10 mouse cellular contexts compared by ENCODE assay signal in the genomic region with DNA sequence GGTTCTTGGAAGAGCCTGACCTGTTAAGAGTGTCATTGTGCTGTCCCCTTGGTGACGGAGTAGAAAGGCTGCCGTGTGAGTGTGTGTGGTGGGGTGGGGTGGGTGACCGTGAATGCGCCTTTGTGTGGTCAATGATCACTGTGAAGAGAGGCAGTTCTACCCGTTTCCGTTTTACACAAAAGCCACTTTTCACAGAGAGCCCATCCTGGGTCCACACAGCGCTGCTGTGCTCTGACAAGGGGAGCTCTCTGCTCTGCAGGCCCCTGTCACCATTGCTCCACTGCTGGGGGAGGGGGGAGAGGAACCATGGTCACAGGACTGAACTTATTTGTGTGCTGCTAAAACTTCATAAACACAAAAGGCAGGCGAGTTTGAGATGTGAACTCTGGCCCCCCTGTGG. TPM values are rescaled to one million over a fixed set of nuclear protein-coding genes. Genes with fewer than 3 reads are reported as not detected.
DNase-seq lines count a peak whose midpoint lies in the region; ATAC-seq and TF ChIP-seq lines count a peak whose summit lies in the region.
"Had no signal": no experiment of that assay in that cellular context is flagged by ENCODE, and none has a peak within 500 bp of the region (broad histone marks: within the 10 kb centered on the region; RNA-seq: fewer than 3 reads in every experiment).

No protein-coding gene starts in this region.

- H3K9ac ChIP-seq in lung, embryonic 15.5 days = no peak overlapping the region
- H3K9ac ChIP-seq in hindbrain, postnatal 0 days (replicated peaks; ENCODE audit: low read length) = peak overlapping the region; percentile 28; the same call in 1 of the 2 replicates
- no peak overlapping the region for H3K9ac ChIP-seq in neural tube, embryonic 14.5 days (replicated peaks; ENCODE audit: low read depth, low read length)

- DNase-seq in lung, postnatal 14 days = no peak
- peak; percentile 46 for DNase-seq in hindbrain, postnatal 0 days (ENCODE audit: low spot score)
- DNase-seq in urinary bladder, postnatal 10 days (ENCODE audit: low spot score) = no peak
- DNase-seq in MN1 (ENCODE audit: low spot score) = no peak
- DNase-seq: kidney, adult 2 months; lung, postnatal 10 days had no signal

- no peaks in the 10 kb centered on the region for H3K27me3 ChIP-seq in erythroblast, embryonic 14.5 days (ENCODE audit: control insufficient read depth)
- H3K27me3 ChIP-seq in lung, embryonic 15.5 days = no peaks in the 10 kb centered on the region
- H3K27me3 ChIP-seq in hindbrain, postnatal 0 days (ENCODE audit: insufficient read depth, low read length) = no peaks in the 10 kb centered on the region
- peaks cover 2% of the 10 kb centered on the region; the same call in 1 of the 2 replicates for H3K27me3 ChIP-seq in neural tube, embryonic 14.5 days (ENCODE audit: control insufficient read depth, insufficient read depth, low read length)

- peaks cover 78% of the 10 kb centered on the region for H3K36me3 ChIP-seq in erythroblast, embryonic 14.5 days (ENCODE audit: control insufficient read depth)
- H3K36me3 ChIP-seq in lung, embryonic 15.5 days = peaks cover 13% of the 10 kb centered on the region
- peaks cover 14% of the 10 kb centered on the region for H3K36me3 ChIP-seq in hindbrain, postnatal 0 days (ENCODE audit: insufficient read depth, low read length)
- H3K36me3 ChIP-seq in neural tube, embryonic 14.5 days (ENCODE audit: control insufficient read depth, insufficient read depth, low read length) = peaks cover 9% of the 10 kb centered on the region

- H3K27ac ChIP-seq in lung, embryonic 15.5 days = peak overlapping the region; percentile 63
- H3K27ac ChIP-seq in hindbrain, postnatal 0 days = peak overlapping the region; percentile 86
- H3K27ac ChIP-seq in neural tube, embryonic 14.5 days (ENCODE audit: low read depth, low read length) = peak overlapping the region; percentile 28; the same call in 1 of the 2 replicates

- peaks cover 91% of the 10 kb centered on the region for H3K4me1 ChIP-seq in erythroblast, embryonic 14.5 days (ENCODE audit: control insufficient read depth)
- peaks cover 43% of the 10 kb centered on the region for H3K4me1 ChIP-seq in lung, embryonic 15.5 days
- peaks cover 16% of the 10 kb centered on the region; the same call in 1 of the 2 replicates for H3K4me1 ChIP-seq in hindbrain, postnatal 0 days (ENCODE audit: insufficient read depth, low read length)
- peaks cover 22% of the 10 kb centered on the region for H3K4me1 ChIP-seq in neural tube, embryonic 14.5 days (ENCODE audit: control insufficient read depth, insufficient read depth, low read length)

- TF ChIP-seq CTCF in hindbrain, postnatal 0 days (IDR thresholded peaks at IDR 0.05; ENCODE audit: low read depth) = no peak

- no peak overlapping the region for H3K4me2 ChIP-seq in lung, embryonic 15.5 days
- peak overlapping the region; percentile 28; the same call in 1 of the 2 replicates for H3K4me2 ChIP-seq in hindbrain, postnatal 0 days (ENCODE audit: low read depth, low read length)
- no peak overlapping the region; the same call in 1 of the 2 replicates for H3K4me2 ChIP-seq in neural tube, embryonic 14.5 days (ENCODE audit: low read depth, low read length)

- H3K4me3 ChIP-seq in erythroblast, embryonic 14.5 days (replicated peaks) = peak overlapping the region; percentile 74
- no peak overlapping the region for H3K4me3 ChIP-seq in lung, embryonic 15.5 days
- H3K4me3 ChIP-seq in hindbrain, postnatal 0 days (ENCODE audit: low read length) = no peak overlapping the region
- no peak overlapping the region for H3K4me3 ChIP-seq in neural tube, embryonic 14.5 days (ENCODE audit: low read depth, low read length)

- H3K9me3 ChIP-seq in erythroblast, embryonic 14.5 days (ENCODE audit: control insufficient read depth, low read length) = no peaks in the 10 kb centered on the region
- H3K9me3 ChIP-seq in lung, embryonic 15.5 days = no peaks in the 10 kb centered on the region
- no peaks in the 10 kb centered on the region for H3K9me3 ChIP-seq in hindbrain, postnatal 0 days (ENCODE audit: low read length)
- H3K9me3 ChIP-seq in neural tube, embryonic 14.5 days (ENCODE audit: control insufficient read depth, low read length) = no peaks in the 10 kb centered on the region

- 54% methylated on average over 8 of the region's 8 CpGs for WGBS in lung, embryonic 15.5 days
- 27% methylated on average over 8 of the region's 8 CpGs for WGBS in hindbrain, postnatal 0 days
- 30% methylated on average over 8 of the region's 8 CpGs for WGBS in neural tube, embryonic 14.5 days

- no peak for ATAC-seq in erythroblast, adult 5-6 weeks (replicated peaks; ENCODE audit: low FRiP score, poor library complexity, severe bottlenecking)
- no peak for ATAC-seq in lung, embryonic 15.5 days (ENCODE audit: borderline replicate concordance, extremely low read depth, low FRiP score, low TSS enrichment)
- ATAC-seq in hindbrain, postnatal 0 days = peak; percentile 46
- peak; percentile 25; the same call in 1 of the 2 replicates for ATAC-seq in neural tube, embryonic 14.5 days (ENCODE audit: low read depth)

RNA-seq across cellular contexts. Expression of a gene that starts 2.3 kb away (rescaled TPM):
- 56.0 and 60.5 TPM in 2 replicates for polyA plus RNA-seq in erythroblast, embryonic 14.5 days (2012)
- 225 and 274 TPM in 2 replicates for total RNA-seq in erythroblast, adult 5-6 weeks (2015; ENCODE audit: low replicate concordance)
- 343 and 430 TPM in 2 replicates for total RNA-seq in erythroblast, adult 5-6 weeks (2017; ENCODE audit: low replicate concordance)
- 39.1 and 40.8 TPM in 2 replicates for polyA plus RNA-seq in lung, embryonic 15.5 days (2015; fragmentation: Nextera tagmentation; extraction: Ambion mirVana)
- total RNA-seq in hindbrain, postnatal 0 days (2014; rRNA removed) = 161 and 174 TPM in 2 replicates
- polyA plus RNA-seq in hindbrain, postnatal 0 days (2015; fragmentation: Nextera tagmentation; extraction: Ambion mirVana) = 76.0 and 76.2 TPM in 2 replicates
- 60.3 and 61.5 TPM in 2 replicates for polyA plus RNA-seq in neural tube, embryonic 14.5 days (2014; fragmentation: Nextera tagmentation; extraction: Ambion mirVana)

RNA-seq across cellular contexts. Expression of a gene that starts 2.4 kb away (rescaled TPM):
- 17.4 and 20.7 TPM in 2 replicates for polyA plus RNA-seq in erythroblast, embryonic 14.5 days (2012)
- 27.8 and 33.2 TPM in 2 replicates for total RNA-seq in erythroblast, adult 5-6 weeks (2015; ENCODE audit: low replicate concordance)
- total RNA-seq in erythroblast, adult 5-6 weeks (2017; ENCODE audit: low replicate concordance) = 59.8 and 67.9 TPM in 2 replicates
- polyA plus RNA-seq in lung, embryonic 15.5 days (2015; fragmentation: Nextera tagmentation; extraction: Ambion mirVana) = 254 and 281 TPM in 2 replicates
- total RNA-seq in hindbrain, postnatal 0 days (2014; rRNA removed) = 165 and 189 TPM in 2 replicates
- 279 and 295 TPM in 2 replicates for polyA plus RNA-seq in hindbrain, postnatal 0 days (2015; fragmentation: Nextera tagmentation; extraction: Ambion mirVana)
- 220 and 260 TPM in 2 replicates for polyA plus RNA-seq in neural tube, embryonic 14.5 days (2014; fragmentation: Nextera tagmentation; extraction: Ambion mirVana)

RNA-seq across cellular contexts. Expression of a gene that starts 13.5 kb away (rescaled TPM):
- not detected in 2 replicates for polyA plus RNA-seq in erythroblast, embryonic 14.5 days (2012)
- not detected in 2 replicates for total RNA-seq in erythroblast, adult 5-6 weeks (2015; ENCODE audit: low replicate concordance)
- total RNA-seq in erythroblast, adult 5-6 weeks (2017; ENCODE audit: low replicate concordance) = not detected in 2 replicates
- 0.05 and 0.31 TPM in 2 replicates for polyA plus RNA-seq in lung, embryonic 15.5 days (2015; fragmentation: Nextera tagmentation; extraction: Ambion mirVana)
- 66.9 and 70.3 TPM in 2 replicates for total RNA-seq in hindbrain, postnatal 0 days (2014; rRNA removed)
- polyA plus RNA-seq in hindbrain, postnatal 0 days (2015; fragmentation: Nextera tagmentation; extraction: Ambion mirVana) = 26.6 and 28.0 TPM in 2 replicates
- polyA plus RNA-seq in neural tube, embryonic 14.5 days (2014; fragmentation: Nextera tagmentation; extraction: Ambion mirVana) = 8.1 and 12.0 TPM in 2 replicates

RNA-seq across cellular contexts. Expression of a gene that starts 14.3 kb away (rescaled TPM):
- 0.02 and 0.03 TPM in 2 replicates for polyA plus RNA-seq in erythroblast, embryonic 14.5 days (2012)
- not detected in 2 replicates for total RNA-seq in erythroblast, adult 5-6 weeks (2015; ENCODE audit: low replicate concordance)
- total RNA-seq in erythroblast, adult 5-6 weeks (2017; ENCODE audit: low replicate concordance) = 0.17 TPM in 1 of 2 replicates, not detected in the other
- not detected in 2 replicates for polyA plus RNA-seq in lung, embryonic 15.5 days (2015; fragmentation: Nextera tagmentation; extraction: Ambion mirVana)
- 0.04 and 0.10 TPM in 2 replicates for total RNA-seq in hindbrain, postnatal 0 days (2014; rRNA removed)
- polyA plus RNA-seq in hindbrain, postnatal 0 days (2015; fragmentation: Nextera tagmentation; extraction: Ambion mirVana) = 0.14 and 0.26 TPM in 2 replicates
- polyA plus RNA-seq in neural tube, embryonic 14.5 days (2014; fragmentation: Nextera tagmentation; extraction: Ambion mirVana) = 0.12 and 0.13 TPM in 2 replicates

RNA-seq across cellular contexts. Expression of a gene that starts 30.9 kb away (rescaled TPM):
- 1,446 and 1,486 TPM in 2 replicates for polyA plus RNA-seq in erythroblast, embryonic 14.5 days (2012)
- total RNA-seq in erythroblast, adult 5-6 weeks (2015; ENCODE audit: low replicate concordance) = 1,067 and 1,159 TPM in 2 replicates
- total RNA-seq in erythroblast, adult 5-6 weeks (2017; ENCODE audit: low replicate concordance) = 242 and 348 TPM in 2 replicates
- 1,965 and 1,985 TPM in 2 replicates for polyA plus RNA-seq in lung, embryonic 15.5 days (2015; fragmentation: Nextera tagmentation; extraction: Ambion mirVana)
- total RNA-seq in hindbrain, postnatal 0 days (2014; rRNA removed) = 1,128 and 1,180 TPM in 2 replicates
- 1,097 and 1,185 TPM in 2 replicates for polyA plus RNA-seq in hindbrain, postnatal 0 days (2015; fragmentation: Nextera tagmentation; extraction: Ambion mirVana)
- 1,177 and 1,236 TPM in 2 replicates for polyA plus RNA-seq in neural tube, embryonic 14.5 days (2014; fragmentation: Nextera tagmentation; extraction: Ambion mirVana)

Comparison
In these comparisons a context has a peak if more than half of its experiments do, and no peak if none do; other contexts are left out.
1. ATAC-seq: peak in hindbrain, postnatal 0 days (single experiment) and neural tube, embryonic 14.5 days (single experiment); none in erythroblast, adult 5-6 weeks (single experiment) and lung, embryonic 15.5 days (single experiment).
2. H3K27ac ChIP-seq: peak in every context shown above with its lines; median percentile 86 in hindbrain, postnatal 0 days; 63 in lung, embryonic 15.5 days; 28 in neural tube, embryonic 14.5 days.
3. RNA of a gene that starts 2.4 kb away (polyA plus RNA-seq): 279 to 295 TPM in hindbrain, postnatal 0 days, 220 to 260 TPM in neural tube, embryonic 14.5 days and 254 to 281 TPM in lung, embryonic 15.5 days; 17.4 to 20.7 TPM in erythroblast, embryonic 14.5 days; every median in the first group is over 10 times any median in the second.